Mouse (Mus musculus) G1E (cell line): ENCODE measurements around the gene Ppm1d.

Source experiments
- CTCF ChIP-seq: IDR thresholded peaks from 2 replicates; pipeline ENCODE4 v1.5.1; 2012; ENCODE audit warnings: low read depth, low read length, inconsistent platforms, mixed read lengths
- GATA1 ChIP-seq: IDR thresholded peaks from 2 replicates; pipeline ENCODE4 v1.6.1; 2012; ENCODE audit warnings: borderline replicate concordance, low read length, inconsistent platforms, mixed read lengths
- GATA2 ChIP-seq: IDR thresholded peaks from 2 replicates; pipeline ENCODE4 v1.6.1; 2012; ENCODE audit warnings: low read depth, low read length, inconsistent platforms, borderline replicate concordance
- POLR2AphosphoS5 ChIP-seq: IDR thresholded peaks from 2 replicates; pipeline ENCODE4 v1.6.1; 2012; ENCODE audit warnings: low read depth, low read length, inconsistent platforms; ENCODE audit not compliant: insufficient replicate concordance
- TAL1 ChIP-seq: conservative IDR thresholded peaks from 2 replicates; pipeline ENCODE4 v1.6.1; 2012; ENCODE audit warnings: low read depth, low read length, inconsistent platforms, mixed read lengths

GRCm38 (mm10) chr11:85382055-85382454 lies 71.0 kb downstream of the Ppm1d start:
- TF ChIP-seq CTCF (peak; percentile 50; the same call in 1 of the 2 replicates), GATA1 (no peak), POLR2AphosphoS5 (no peak), TAL1 (no peak), GATA2 (no peak)
